Mouse (Mus musculus): Measurements from ENCODE around the gene Matk.

- peak; percentile 33; the same call in 1 of the 2 replicates for TF ChIP-seq CTCF (IDR thresholded peaks at IDR 0.05; ENCODE audit: borderline replicate concordance, insufficient read depth, low read length)
- TF ChIP-seq POLR2A (IDR thresholded peaks at IDR 0.05; ENCODE audit: low read depth, low read length): no peak
These were observed 35.9 kb downstream of the Matk start for GRCm38 (mm10) chr10:81288601-81289000.

Measured in embryonic fibroblast, embryonic 13.5 days (primary cell).